Mouse (Mus musculus): ENCODE measurements around the gene Rpl36a-ps1. TPM values are rescaled to one million over a fixed set of nuclear protein-coding genes. Genes with fewer than 3 reads are reported as not detected.
"Not testable (repeated sequence)": the region's sequence is repeated elsewhere in the genome, so short reads cannot be mapped to it uniquely, and the experiment has no call there.

The Rpl36a-ps1 gene
- polyA plus RNA-seq (2015; fragmentation: Nextera tagmentation; extraction: Ambion mirVana): 1.6 and 6.4 TPM in 2 replicates

GRCm38 (mm10) chr14:98994218-98994617, at the start of gene Rpl36a-ps1:
TSS of gene Rpl36a-ps1 (minus strand) at chr14:98994318.
- no peaks in the 10 kb centered on the region for H3K36me3 ChIP-seq
- no peak within 1 kb of the TSS for H3K4me3 ChIP-seq
- 93% methylated on average over 7 of the region's 7 CpGs for WGBS
- no peaks in the 10 kb centered on the region for H3K27me3 ChIP-seq
- H3K4me2 ChIP-seq: no peak within 1 kb of the TSS
- no peaks in the 10 kb centered on the region for H3K9me3 ChIP-seq
- no peaks in the 10 kb centered on the region for H3K4me1 ChIP-seq
- H3K9ac ChIP-seq: no peak within 1 kb of the TSS
- no peak within 1 kb of the TSS for H3K27ac ChIP-seq
- ATAC-seq (ENCODE audit: insufficient number of reproducible peaks, insufficient read depth, low FRiP score, low TSS enrichment, low read depth): no peak

GRCm38 (mm10) chr14:99043499-99043898, 49.4 kb upstream of the Rpl36a-ps1 start:
- no peak overlapping the region for H3K27ac ChIP-seq
- peak overlapping the region; percentile 37; the same call in 1 of the 2 replicates for H3K9ac ChIP-seq
- peaks cover 32% of the 10 kb centered on the region for H3K4me1 ChIP-seq
- ATAC-seq (ENCODE audit: insufficient number of reproducible peaks, insufficient read depth, low FRiP score, low TSS enrichment, low read depth): no peak
- H3K9me3 ChIP-seq: no peaks in the 10 kb centered on the region
- 33% methylated on average over 1 of the region's 1 CpGs for WGBS
- H3K4me2 ChIP-seq: peak overlapping the region; percentile 67
- peaks cover 10% of the 10 kb centered on the region for H3K36me3 ChIP-seq
- 0 out of 2 replicates have a peak overlapping the region, but pooled peaks have one; percentile 98 for H3K4me3 ChIP-seq
- no peaks in the 10 kb centered on the region for H3K27me3 ChIP-seq

- ATAC-seq (ENCODE audit: insufficient number of reproducible peaks, insufficient read depth, low FRiP score, low TSS enrichment, low read depth): no peak
- no peaks in the 10 kb centered on the region for H3K9me3 ChIP-seq
- no peak overlapping the region for H3K27ac ChIP-seq
- H3K36me3 ChIP-seq: peaks cover 18% of the 10 kb centered on the region
- WGBS: 64% methylated on average over 4 of the region's 4 CpGs
- H3K9ac ChIP-seq: no peak overlapping the region
- no peak overlapping the region for H3K4me2 ChIP-seq
- H3K27me3 ChIP-seq: no peaks in the 10 kb centered on the region
- peaks cover 24% of the 10 kb centered on the region for H3K4me1 ChIP-seq
- H3K4me3 ChIP-seq: no peak overlapping the region
Observed at GRCm38 (mm10) chr14:99041416-99041815, 47.3 kb upstream of the Rpl36a-ps1 start.

GRCm38 (mm10) chr14:99039308-99039707, 45.2 kb upstream of the Rpl36a-ps1 start:
- WGBS: 74% methylated on average over 5 of the region's 5 CpGs
- Histone ChIP-seq H3K36me3 (peaks cover 23% of the 10 kb centered on the region), H3K4me1 (peaks cover 19% of the 10 kb centered on the region)
- not testable (repeated sequence) for H3K4me3 ChIP-seq; H3K4me2 ChIP-seq; H3K9me3 ChIP-seq; H3K27ac ChIP-seq; H3K9ac ChIP-seq; H3K27me3 ChIP-seq; ATAC-seq (ENCODE audit: insufficient number of reproducible peaks, insufficient read depth, low FRiP score, low TSS enrichment, low read depth)

GRCm38 (mm10) chr14:99037703-99038102, 43.6 kb upstream of the Rpl36a-ps1 start:
- no peak for ATAC-seq (ENCODE audit: insufficient number of reproducible peaks, insufficient read depth, low FRiP score, low TSS enrichment, low read depth)
- Histone ChIP-seq H3K36me3 (peaks cover 27% of the 10 kb centered on the region), H3K4me1 (0 out of 2 replicates have a peak, but pooled peaks cover 8% of the 10 kb centered on the region), H3K9ac (no peak overlapping the region), H3K27ac (no peak overlapping the region), H3K9me3 (no peaks in the 10 kb centered on the region), H3K4me3 (no peak overlapping the region), H3K4me2 (no peak overlapping the region), H3K27me3 (no peaks in the 10 kb centered on the region)
- WGBS: 86% methylated on average over 2 of the region's 2 CpGs

- no peak overlapping the region for H3K4me2 ChIP-seq
- no peak overlapping the region for H3K4me3 ChIP-seq
- no peaks in the 10 kb centered on the region for H3K4me1 ChIP-seq
- H3K27me3 ChIP-seq: no peaks in the 10 kb centered on the region
- 85% methylated on average over 4 of the region's 4 CpGs for WGBS
- no peaks in the 10 kb centered on the region for H3K9me3 ChIP-seq
- H3K36me3 ChIP-seq: peaks cover 31% of the 10 kb centered on the region
- H3K27ac ChIP-seq: no peak overlapping the region
- no peak overlapping the region for H3K9ac ChIP-seq
- no peak for ATAC-seq (ENCODE audit: insufficient number of reproducible peaks, insufficient read depth, low FRiP score, low TSS enrichment, low read depth)
Observed at GRCm38 (mm10) chr14:99036039-99036438, 41.9 kb upstream of the Rpl36a-ps1 start.

- H3K27ac ChIP-seq; H3K4me3 ChIP-seq; H3K9me3 ChIP-seq; H3K4me2 ChIP-seq; H3K4me1 ChIP-seq; H3K27me3 ChIP-seq; ATAC-seq (ENCODE audit: insufficient number of reproducible peaks, insufficient read depth, low FRiP score, low TSS enrichment, low read depth); H3K9ac ChIP-seq: not testable (repeated sequence)
- peaks cover 31% of the 10 kb centered on the region for H3K36me3 ChIP-seq
- WGBS: 95% methylated on average over 8 of the region's 8 CpGs
Observed at GRCm38 (mm10) chr14:99034851-99035250, 40.7 kb upstream of the Rpl36a-ps1 start.

GRCm38 (mm10) chr14:99032596-99032995, 38.5 kb upstream of the Rpl36a-ps1 start:
- Histone ChIP-seq H3K36me3 (peaks cover 13% of the 10 kb centered on the region; the same call in 1 of the 2 replicates), H3K4me3 (no peak overlapping the region), H3K9me3 (no peaks in the 10 kb centered on the region), H3K9ac (no peak overlapping the region), H3K4me1 (no peaks in the 10 kb centered on the region), H3K27ac (no peak overlapping the region), H3K4me2 (no peak overlapping the region), H3K27me3 (no peaks in the 10 kb centered on the region)
- 83% methylated on average over 5 of the region's 5 CpGs for WGBS
- no peak for ATAC-seq (ENCODE audit: insufficient number of reproducible peaks, insufficient read depth, low FRiP score, low TSS enrichment, low read depth)

- Histone ChIP-seq H3K9ac (no peak overlapping the region), H3K27ac (no peak overlapping the region)
Observed at GRCm38 (mm10) chr14:99031337-99031873, 37.3 kb upstream of the Rpl36a-ps1 start.

GRCm38 (mm10) chr14:99029987-99030386, 35.9 kb upstream of the Rpl36a-ps1 start:
- H3K9me3 ChIP-seq: no peaks in the 10 kb centered on the region
- H3K36me3 ChIP-seq: 0 out of 2 replicates have a peak, but pooled peaks cover 8% of the 10 kb centered on the region
- no peak overlapping the region for H3K27ac ChIP-seq
- H3K4me3 ChIP-seq: no peak overlapping the region
- H3K4me2 ChIP-seq: no peak overlapping the region
- no peaks in the 10 kb centered on the region for H3K27me3 ChIP-seq
- ATAC-seq (ENCODE audit: insufficient number of reproducible peaks, insufficient read depth, low FRiP score, low TSS enrichment, low read depth): no peak
- H3K9ac ChIP-seq: no peak overlapping the region
- WGBS: 80% methylated on average over 5 of the region's 5 CpGs
- no peaks in the 10 kb centered on the region for H3K4me1 ChIP-seq

More at GRCm38 (mm10) chr14:99031337-99031873, 37.3 kb upstream of the Rpl36a-ps1 start:
- no peak for ATAC-seq (ENCODE audit: insufficient number of reproducible peaks, insufficient read depth, low FRiP score, low TSS enrichment, low read depth)
- WGBS: 83% methylated on average over 5 of the region's 5 CpGs
- peaks cover 13% of the 10 kb centered on the region; the same call in 1 of the 2 replicates for H3K36me3 ChIP-seq
- H3K27me3 ChIP-seq: no peaks in the 10 kb centered on the region
- no peak overlapping the region for H3K4me3 ChIP-seq
- no peaks in the 10 kb centered on the region for H3K4me1 ChIP-seq
- H3K4me2 ChIP-seq: no peak overlapping the region
- no peaks in the 10 kb centered on the region for H3K9me3 ChIP-seq

- no peaks in the 10 kb centered on the region for H3K27me3 ChIP-seq
- H3K4me1 ChIP-seq: no peaks in the 10 kb centered on the region
- no peaks in the 10 kb centered on the region for H3K36me3 ChIP-seq
- H3K4me3 ChIP-seq: peak overlapping the region; percentile 20
- WGBS: 46% methylated on average over 12 of the region's 12 CpGs
- no peaks in the 10 kb centered on the region for H3K9me3 ChIP-seq
- ATAC-seq (ENCODE audit: insufficient number of reproducible peaks, insufficient read depth, low FRiP score, low TSS enrichment, low read depth): no peak
- peak overlapping the region; percentile 54; the same call in 1 of the 2 replicates for H3K9ac ChIP-seq
- no peak overlapping the region for H3K27ac ChIP-seq
- peak overlapping the region; percentile 46 for H3K4me2 ChIP-seq
Observed at GRCm38 (mm10) chr14:99022346-99023086, 28.4 kb upstream of the Rpl36a-ps1 start.
